Mouse (Mus musculus) cortical plate, adult 2 months (tissue): ENCODE data around the gene Ogfr.

Source experiments
- CTCF ChIP-seq: fragments of 200-500 bp; IDR thresholded peaks from 2 replicates; pipeline ENCODE4 v1.5.1; 2011; ENCODE audit warnings: mild to moderate bottlenecking, control low read depth, low read length; ENCODE audit not compliant: insufficient read depth; ENCODE audit errors: extremely low read depth
- POLR2A ChIP-seq: fragments of 200-500 bp; IDR thresholded peaks from 2 replicates; pipeline ENCODE4 v1.6.1; 2011; ENCODE audit warnings: mild to moderate bottlenecking, low read length, control low read depth; ENCODE audit not compliant: insufficient read depth; ENCODE audit errors: extremely low read depth

DNA sequence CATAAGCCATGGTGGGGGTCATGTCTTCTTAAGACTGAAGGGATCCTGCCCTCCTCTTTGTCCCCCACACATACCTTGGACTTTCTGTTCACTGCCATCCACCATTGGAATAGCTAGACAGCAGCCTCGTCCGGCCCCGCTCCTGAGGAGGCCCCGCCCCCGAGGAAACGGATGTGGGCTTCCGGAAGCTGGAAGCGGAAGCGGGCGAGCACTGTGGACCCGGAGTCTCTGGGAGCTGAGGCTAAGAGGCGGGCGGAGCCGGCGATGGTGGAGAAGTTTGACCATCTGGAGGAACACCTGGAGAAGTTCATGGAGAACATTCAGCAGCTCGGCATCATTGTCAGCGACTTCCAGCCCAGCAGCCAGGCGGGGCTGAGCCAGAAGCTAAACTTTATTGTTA, 44.0 kb upstream of the Ogfr start:
- no peak for TF ChIP-seq POLR2A
- no peak for TF ChIP-seq CTCF
